8 mouse cellular contexts compared by ENCODE assay signal in genomic region chr4:107889385-107889730, GRCm38 (mm10). TPM values are rescaled to one million over a fixed set of nuclear protein-coding genes. Genes with fewer than 3 reads are reported as not detected.
DNase-seq lines count a peak whose midpoint lies in the region; ATAC-seq and TF ChIP-seq lines count a peak whose summit lies in the region.

No protein-coding gene starts in this region.

- no peak for DNase-seq in heart, postnatal 10 days
- no peak for DNase-seq in MEL (ENCODE audit: low read depth, low spot score)
- DNase-seq in hindbrain, embryonic 10.5 days (ENCODE audit: low spot score) = no peak
- DNase-seq in midbrain, embryonic 10.5 days (ENCODE audit: low spot score) = no peak
- DNase-seq in urinary bladder, postnatal 10 days (ENCODE audit: low spot score) = no peak
- no peak for DNase-seq in left cerebral cortex, adult 11 months (ENCODE audit: low spot score)

- H3K79me2 ChIP-seq in MEL (ENCODE audit: control insufficient read depth, insufficient read depth, low read length, poor library complexity) = no peaks in the 10 kb centered on the region; the same call in 1 of the 2 replicates

- peak overlapping the region; percentile 84 for H3K4me2 ChIP-seq in heart, embryonic 13.5 days

- H3K9me3 ChIP-seq in heart, embryonic 13.5 days = no peaks in the 10 kb centered on the region
- no peaks in the 10 kb centered on the region for H3K9me3 ChIP-seq in MEL (replicated peaks; ENCODE audit: insufficient read depth, low read length)
- H3K9me3 ChIP-seq in hindbrain, embryonic 10.5 days = no peaks in the 10 kb centered on the region
- no peaks in the 10 kb centered on the region for H3K9me3 ChIP-seq in midbrain, embryonic 10.5 days (replicated peaks)

- H3K27me3 ChIP-seq in heart, embryonic 13.5 days (replicated peaks) = no peaks in the 10 kb centered on the region
- no peaks in the 10 kb centered on the region for H3K27me3 ChIP-seq in MEL (ENCODE audit: control insufficient read depth in 1 of 2, insufficient read depth in 2 of 2, low read length in 2 of 2)
- no peaks in the 10 kb centered on the region for H3K27me3 ChIP-seq in hindbrain, embryonic 10.5 days (ENCODE audit: insufficient read depth, poor library complexity, severe bottlenecking)
- H3K27me3 ChIP-seq in midbrain, embryonic 10.5 days (ENCODE audit: low read depth, poor library complexity, severe bottlenecking) = no peaks in the 10 kb centered on the region

- peaks cover 17% of the 10 kb centered on the region for H3K4me1 ChIP-seq in heart, embryonic 13.5 days
- H3K4me1 ChIP-seq in MEL (ENCODE audit: control insufficient read depth in 1 of 2, insufficient read depth in 2 of 2, low read length in 2 of 2) = peaks cover 0 to 11% of the 10 kb centered on the region in 2 experiments; a peak in 1 of 4 replicates
- H3K4me1 ChIP-seq in hindbrain, embryonic 10.5 days (replicated peaks) = peaks cover 21% of the 10 kb centered on the region
- peaks cover 18% of the 10 kb centered on the region for H3K4me1 ChIP-seq in midbrain, embryonic 10.5 days

- no peak for TF ChIP-seq POLR2A in MEL (IDR thresholded peaks at IDR 0.05; ENCODE audit: control insufficient read depth in 1 of 2, insufficient read depth in 1 of 2, low read depth in 1 of 2, low read length in 2 of 2, poor library complexity in 1 of 2)

- H3K27ac ChIP-seq in heart, embryonic 13.5 days (replicated peaks) = peak overlapping the region; percentile 89
- H3K27ac ChIP-seq in MEL (ENCODE audit: control insufficient read depth, low read depth, low read length) = peak overlapping the region; percentile 71
- peak overlapping the region; percentile 90 for H3K27ac ChIP-seq in hindbrain, embryonic 10.5 days
- peak overlapping the region; percentile 89 for H3K27ac ChIP-seq in midbrain, embryonic 10.5 days (replicated peaks)

- H3K36me3 ChIP-seq in heart, embryonic 13.5 days = peaks cover 65% of the 10 kb centered on the region
- peaks cover 4 to 10% of the 10 kb centered on the region in 2 experiments; a peak in 3 of 4 replicates for H3K36me3 ChIP-seq in MEL (ENCODE audit: control insufficient read depth in 1 of 2, insufficient read depth in 2 of 2, low read length in 2 of 2)
- H3K36me3 ChIP-seq in hindbrain, embryonic 10.5 days = peaks cover 70% of the 10 kb centered on the region
- peaks cover 68% of the 10 kb centered on the region for H3K36me3 ChIP-seq in midbrain, embryonic 10.5 days

- no peak for TF ChIP-seq RAD21 in MEL (IDR thresholded peaks at IDR 0.05; ENCODE audit: low read depth, low read length)

- under 1% methylated on average over 12 of the region's 12 CpGs for WGBS in heart, embryonic 13.5 days
- 1% methylated on average over 12 of the region's 12 CpGs for WGBS in hindbrain, embryonic 10.5 days
- WGBS in midbrain, embryonic 10.5 days = under 1% methylated on average over 12 of the region's 12 CpGs

- TF ChIP-seq CTCF in MEL (IDR thresholded peaks at IDR 0.05 in 2 of 3, conservative IDR thresholded peaks at IDR 0.05 in 1 of 3; ENCODE audit: control insufficient read depth in 1 of 3, insufficient read depth in 1 of 3, low read depth in 2 of 3, low read length in 3 of 3, poor library complexity in 1 of 3, severe bottlenecking in 1 of 3) = no peak

- peak overlapping the region; percentile 85 for H3K9ac ChIP-seq in heart, embryonic 13.5 days
- peak overlapping the region; percentile 71 for H3K9ac ChIP-seq in MEL (ENCODE audit: control insufficient read depth, low read depth, low read length, poor library complexity, severe bottlenecking)

- intact Hi-C loops in heart, postnatal 10 days (cut with DNase I) = no loop called here

- ATAC-seq in heart, embryonic 13.5 days (ENCODE audit: extremely low read depth, insufficient number of reproducible peaks, low FRiP score, low TSS enrichment) = no peak
- ATAC-seq in granulocyte monocyte progenitor cell, adult 5-6 weeks (replicated peaks; ENCODE audit: poor library complexity, severe bottlenecking) = no peak

- H3K4me3 ChIP-seq in heart, embryonic 13.5 days = peak overlapping the region; percentile 65
- peak overlapping the region; percentile 70 to 89 for H3K4me3 ChIP-seq in MEL (ENCODE audit: control insufficient read depth in 1 of 2, insufficient read depth in 1 of 2, low read depth in 2 of 2, low read length in 2 of 2)
- H3K4me3 ChIP-seq in hindbrain, embryonic 10.5 days = peak overlapping the region; percentile 66
- H3K4me3 ChIP-seq in midbrain, embryonic 10.5 days = peak overlapping the region; percentile 69

- TF ChIP-seq EP300 in MEL (IDR thresholded peaks at IDR 0.05; ENCODE audit: low read depth in 1 of 2, low read length in 2 of 2) = no peak

TF ChIP-seq in MEL, 35 proteins besides CTCF, POLR2A, EP300 and RAD21:
- 0 out of 2 replicates have a peak, but pooled peaks have one; percentile 12 for TF ChIP-seq TBP (IDR thresholded peaks at IDR 0.05; ENCODE audit: low read depth, low read length)
- TF ChIP-seq RCOR1 (IDR thresholded peaks at IDR 0.05; ENCODE audit: low read depth, low read length) = 0 out of 2 replicates have a peak, but pooled peaks have one; percentile 36
- no peak for TF ChIP-seq SIN3A (IDR thresholded peaks at IDR 0.05; ENCODE audit: low read length)

RNA-seq across cellular contexts. Expression of gene 0610037L13Rik, which starts 0.3 kb away (rescaled TPM):
- polyA plus RNA-seq in heart, embryonic 13.5 days (2015; fragmentation: Nextera tagmentation; extraction: Ambion mirVana) = 95.3 and 101 TPM in 2 replicates
- 10 to 100 TPM; 67.2 to 70.7 TPM for total RNA-seq in heart, postnatal 10 days (2021)
- 54.6 and 65.0 TPM in 2 replicates for total RNA-seq in MEL (2012; rRNA removed)
- polyA plus RNA-seq in MEL (2012; ENCODE audit: insufficient read depth in 1 of 2, insufficient read length in 2 of 2, low read depth in 1 of 2, low replicate concordance in 2 of 2, missing spikeins in 1 of 2) = 10 to 100 TPM in 1 of 2 experiments, not detected in 1; 35.5 TPM
- polyA plus RNA-seq in hindbrain, embryonic 10.5 days (2016; fragmentation: Nextera tagmentation; extraction: Ambion mirVana) = 111 and 113 TPM in 2 replicates
- 113 TPM in 2 replicates for polyA plus RNA-seq in midbrain, embryonic 10.5 days (2016; fragmentation: Nextera tagmentation; extraction: Ambion mirVana)
- total RNA-seq in granulocyte monocyte progenitor cell, adult 5-6 weeks (2014; fragmentation: Nextera tagmentation) = 34.9 and 73.6 TPM in 2 replicates
- 57.4 and 97.8 TPM in 2 replicates for total RNA-seq in granulocyte monocyte progenitor cell, adult 5-6 weeks (2017)

RNA-seq across cellular contexts. Expression of gene Magoh, which starts 9.8 kb away (rescaled TPM):
- polyA plus RNA-seq in heart, embryonic 13.5 days (2015; fragmentation: Nextera tagmentation; extraction: Ambion mirVana) = 94.1 and 99.9 TPM in 2 replicates
- total RNA-seq in heart, postnatal 10 days (2021) = 10 to 100 TPM; 64.4 to 65.4 TPM
- total RNA-seq in MEL (2012; rRNA removed) = 265 and 276 TPM in 2 replicates
- polyA plus RNA-seq in MEL (2012; ENCODE audit: insufficient read depth in 1 of 2, insufficient read length in 2 of 2, low read depth in 1 of 2, low replicate concordance in 2 of 2, missing spikeins in 1 of 2) = 100 to 1,000 TPM in 1 of 2 experiments, not detected in 1; 207 TPM
- 225 and 238 TPM in 2 replicates for polyA plus RNA-seq in hindbrain, embryonic 10.5 days (2016; fragmentation: Nextera tagmentation; extraction: Ambion mirVana)
- 219 and 263 TPM in 2 replicates for polyA plus RNA-seq in midbrain, embryonic 10.5 days (2016; fragmentation: Nextera tagmentation; extraction: Ambion mirVana)
- total RNA-seq in granulocyte monocyte progenitor cell, adult 5-6 weeks (2014; fragmentation: Nextera tagmentation) = 244 and 294 TPM in 2 replicates
- total RNA-seq in granulocyte monocyte progenitor cell, adult 5-6 weeks (2017) = 322 and 356 TPM in 2 replicates

RNA-seq across cellular contexts. Expression of gene Cpt2, which starts 34.1 kb away (rescaled TPM):
- polyA plus RNA-seq in heart, embryonic 13.5 days (2015; fragmentation: Nextera tagmentation; extraction: Ambion mirVana) = 53.4 and 59.3 TPM in 2 replicates
- 100 to 1,000 TPM; 206 to 222 TPM for total RNA-seq in heart, postnatal 10 days (2021)
- 14.0 and 16.1 TPM in 2 replicates for total RNA-seq in MEL (2012; rRNA removed)
- 10 to 100 TPM in 1 of 2 experiments, not detected in 1; 37.6 TPM for polyA plus RNA-seq in MEL (2012; ENCODE audit: insufficient read depth in 1 of 2, insufficient read length in 2 of 2, low read depth in 1 of 2, low replicate concordance in 2 of 2, missing spikeins in 1 of 2)
- polyA plus RNA-seq in hindbrain, embryonic 10.5 days (2016; fragmentation: Nextera tagmentation; extraction: Ambion mirVana) = 38.7 and 39.7 TPM in 2 replicates
- 37.4 and 39.1 TPM in 2 replicates for polyA plus RNA-seq in midbrain, embryonic 10.5 days (2016; fragmentation: Nextera tagmentation; extraction: Ambion mirVana)
- total RNA-seq in granulocyte monocyte progenitor cell, adult 5-6 weeks (2014; fragmentation: Nextera tagmentation) = 25.6 and 32.1 TPM in 2 replicates
- 18.3 and 33.1 TPM in 2 replicates for total RNA-seq in granulocyte monocyte progenitor cell, adult 5-6 weeks (2017)
